In the genomic region with DNA sequence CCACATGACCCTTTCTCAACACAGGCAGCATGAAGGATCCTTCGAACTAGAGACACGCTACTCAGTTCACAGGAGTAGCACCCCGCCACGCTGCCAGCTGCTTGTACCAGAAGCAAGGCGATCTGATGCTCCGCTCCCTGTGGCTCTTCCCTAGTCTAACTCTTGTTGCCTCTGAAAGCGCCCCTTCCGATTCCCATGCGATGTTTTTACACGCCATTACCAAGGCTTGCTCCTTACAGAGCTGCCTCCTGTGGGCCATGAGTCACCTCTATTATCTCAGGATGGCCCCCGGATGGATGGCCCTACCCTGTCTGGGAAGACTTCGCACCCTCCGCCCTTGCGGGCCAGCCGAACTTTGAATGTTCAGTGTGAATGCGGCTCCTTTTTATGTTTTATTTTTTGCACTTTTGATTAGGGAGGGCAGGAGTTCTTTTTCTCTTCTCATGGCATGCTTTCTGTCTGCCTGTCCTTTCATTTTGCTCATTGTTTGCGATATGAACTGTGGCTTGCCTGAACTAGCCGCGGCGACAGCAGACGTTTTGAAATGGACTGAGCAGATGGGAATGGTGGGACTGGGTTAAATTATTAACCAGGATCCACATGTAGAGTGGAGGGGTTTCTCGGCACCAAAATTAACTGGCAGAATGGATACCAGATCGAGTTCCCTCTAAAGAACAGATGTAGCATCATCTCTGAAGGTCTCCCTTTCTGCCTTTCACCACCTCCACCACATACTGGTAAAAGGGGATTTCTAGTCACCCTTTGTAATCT, we compare ENCODE assay signal across 10 mouse cellular contexts.
A peak's percentile ranks its signal among the peaks of the same experiment; 100 is the strongest.
DNase-seq lines count a peak whose midpoint lies in the region; ATAC-seq lines count a peak whose summit lies in the region.
"Had no signal": no experiment of that assay in that cellular context is flagged by ENCODE, and none has a peak within 500 bp of the region (broad histone marks: within the 10 kb centered on the region; RNA-seq: fewer than 3 reads in every experiment).

No protein-coding gene starts in this region.

- H3K36me3 ChIP-seq in midbrain, embryonic 12.5 days: no peaks in the 10 kb centered on the region
- no peaks in the 10 kb centered on the region for H3K36me3 ChIP-seq in midbrain, embryonic 11.5 days (ENCODE audit: control insufficient read depth, insufficient read depth, low read length)
- H3K36me3 ChIP-seq in intestine, embryonic 14.5 days (ENCODE audit: control insufficient read depth, insufficient read depth, low read length): no peaks in the 10 kb centered on the region
- no peaks in the 10 kb centered on the region for H3K36me3 ChIP-seq in stomach, embryonic 16.5 days (ENCODE audit: control insufficient read depth, insufficient read depth, low read length)
- H3K36me3 ChIP-seq: embryonic facial prominence, embryonic 13.5 days had no signal

- H3K27ac ChIP-seq in midbrain, embryonic 12.5 days (replicated peaks): no peak overlapping the region
- no peak overlapping the region for H3K27ac ChIP-seq in midbrain, embryonic 11.5 days (ENCODE audit: low read depth, low read length)
- peak overlapping the region; percentile 10; the same call in 1 of the 2 replicates for H3K27ac ChIP-seq in intestine, embryonic 14.5 days (ENCODE audit: low read depth)
- peak overlapping the region; percentile 68 for H3K27ac ChIP-seq in stomach, embryonic 16.5 days (ENCODE audit: low read length)
- H3K27ac ChIP-seq: embryonic facial prominence, embryonic 13.5 days had no signal

- 67% methylated on average over 23 of the region's 23 CpGs for WGBS in midbrain, embryonic 12.5 days
- 78% methylated on average over 23 of the region's 23 CpGs for WGBS in midbrain, embryonic 11.5 days
- WGBS in intestine, embryonic 14.5 days: 67% methylated on average over 23 of the region's 23 CpGs
- WGBS in stomach, embryonic 16.5 days: 59% methylated on average over 23 of the region's 23 CpGs

- no peaks in the 10 kb centered on the region for H3K9me3 ChIP-seq in midbrain, embryonic 12.5 days
- no peaks in the 10 kb centered on the region for H3K9me3 ChIP-seq in midbrain, embryonic 11.5 days (ENCODE audit: control insufficient read depth, low read length)
- no peaks in the 10 kb centered on the region for H3K9me3 ChIP-seq in intestine, embryonic 14.5 days (ENCODE audit: control insufficient read depth, low read length)
- H3K9me3 ChIP-seq in stomach, embryonic 16.5 days (replicated peaks; ENCODE audit: control insufficient read depth, low read length): no peaks in the 10 kb centered on the region
- H3K9me3 ChIP-seq: embryonic facial prominence, embryonic 13.5 days had no signal

- H3K27me3 ChIP-seq in midbrain, embryonic 12.5 days: peaks cover 37% of the 10 kb centered on the region
- H3K27me3 ChIP-seq in midbrain, embryonic 11.5 days (ENCODE audit: control insufficient read depth, insufficient read depth, low read length): peaks cover 8% of the 10 kb centered on the region
- no peaks in the 10 kb centered on the region for H3K27me3 ChIP-seq in intestine, embryonic 14.5 days (replicated peaks; ENCODE audit: control insufficient read depth, insufficient read depth, low read length)
- H3K27me3 ChIP-seq in stomach, embryonic 16.5 days (ENCODE audit: control insufficient read depth, insufficient read depth, low read length): no peaks in the 10 kb centered on the region
- H3K27me3 ChIP-seq: embryonic facial prominence, embryonic 13.5 days had no signal

- DNase-seq in cerebellum, adult 8-10 months: peak; percentile 7
- no peak for DNase-seq in cerebellum, adult 9-11 months
- DNase-seq in midbrain, embryonic 11.5 days (ENCODE audit: low spot score, missing footprints): no peak
- no peak for DNase-seq in intestine, embryonic 14.5 days (ENCODE audit: low spot score)
- no peak for DNase-seq in ovary, postnatal 10 days (ENCODE audit: low spot score)
- DNase-seq: adrenal gland, adult 8-10 months had no signal

- no peak for ATAC-seq in midbrain, embryonic 12.5 days (ENCODE audit: low FRiP score, low read depth)
- no peak for ATAC-seq in midbrain, embryonic 11.5 days (ENCODE audit: low FRiP score)
- ATAC-seq in intestine, embryonic 14.5 days (replicated peaks; ENCODE audit: low FRiP score, low TSS enrichment, low read depth): peak; percentile 76; the same call in 1 of the 2 replicates
- ATAC-seq in stomach, embryonic 16.5 days (ENCODE audit: insufficient read depth, low FRiP score): no peak
- ATAC-seq in CD4-positive, CD25-positive, alpha-beta regulatory T cell, adult 4 months: no peak

- 0 out of 2 replicates have a peak overlapping the region, but pooled peaks have one; percentile 7 for H3K4me2 ChIP-seq in midbrain, embryonic 12.5 days (replicated peaks)
- H3K4me2 ChIP-seq in midbrain, embryonic 11.5 days: no peak overlapping the region
- peak overlapping the region; percentile 25 for H3K4me2 ChIP-seq in intestine, embryonic 14.5 days (ENCODE audit: low read length)
- H3K4me2 ChIP-seq in stomach, embryonic 16.5 days (ENCODE audit: low read depth, low read length): peak overlapping the region; percentile 42
- H3K4me2 ChIP-seq: embryonic facial prominence, embryonic 13.5 days had no signal

- H3K4me1 ChIP-seq in midbrain, embryonic 12.5 days: peaks cover 24% of the 10 kb centered on the region
- peaks cover 13% of the 10 kb centered on the region for H3K4me1 ChIP-seq in midbrain, embryonic 11.5 days (ENCODE audit: control insufficient read depth, insufficient read depth, low read length)
- peaks cover 8% of the 10 kb centered on the region; the same call in 1 of the 2 replicates for H3K4me1 ChIP-seq in intestine, embryonic 14.5 days (replicated peaks; ENCODE audit: control insufficient read depth, insufficient read depth, low read length)
- no peaks in the 10 kb centered on the region for H3K4me1 ChIP-seq in stomach, embryonic 16.5 days (ENCODE audit: control insufficient read depth, insufficient read depth, low read length)

- no peak overlapping the region for H3K4me3 ChIP-seq in midbrain, embryonic 12.5 days
- H3K4me3 ChIP-seq in midbrain, embryonic 11.5 days (ENCODE audit: low read depth, low read length): no peak overlapping the region
- H3K4me3 ChIP-seq in intestine, embryonic 14.5 days (ENCODE audit: low read depth, low read length): no peak overlapping the region
- H3K4me3 ChIP-seq in stomach, embryonic 16.5 days (replicated peaks; ENCODE audit: low read length): 0 out of 2 replicates have a peak overlapping the region, but pooled peaks have one; percentile 14
- H3K4me3 ChIP-seq: embryonic facial prominence, embryonic 13.5 days had no signal

- no peak overlapping the region; the same call in 1 of the 2 replicates for H3K9ac ChIP-seq in midbrain, embryonic 12.5 days (replicated peaks)
- H3K9ac ChIP-seq in midbrain, embryonic 11.5 days (ENCODE audit: low read length): no peak overlapping the region
- no peak overlapping the region for H3K9ac ChIP-seq in intestine, embryonic 14.5 days (ENCODE audit: low read length)
- H3K9ac ChIP-seq in stomach, embryonic 16.5 days (ENCODE audit: low read length): peak overlapping the region; percentile 50; the same call in 1 of the 2 replicates
- H3K9ac ChIP-seq: embryonic facial prominence, embryonic 13.5 days had no signal

Comparison
In these comparisons a context has a peak if more than half of its experiments do, and no peak if none do; other contexts are left out.
1. H3K27ac ChIP-seq: peak in intestine, embryonic 14.5 days (single experiment) and stomach, embryonic 16.5 days (single experiment); none in midbrain, embryonic 12.5 days (single experiment) and midbrain, embryonic 11.5 days (single experiment).